ENCODE assay signal across 22 mouse cellular contexts in genomic region chr2:28396928-28397327, GRCm38 (mm10). TPM values are rescaled to one million over a fixed set of nuclear protein-coding genes. Genes with fewer than 3 reads are reported as not detected.
A peak's percentile ranks its signal among the peaks of the same experiment; 100 is the strongest.
DNase-seq lines count a peak whose midpoint lies in the region; ATAC-seq and TF ChIP-seq lines count a peak whose summit lies in the region.
"Had no signal": no experiment of that assay in that cellular context is flagged by ENCODE, and none has a peak within 500 bp of the region (broad histone marks: within the 10 kb centered on the region; RNA-seq: fewer than 3 reads in every experiment).

No protein-coding gene starts in this region.

- DNase-seq in forebrain, embryonic 10.5 days (ENCODE audit: extremely low spot score, low spot score): no peak
- no peak for DNase-seq in neural tube, embryonic 10.5 days (ENCODE audit: extremely low spot score, low spot score)
- no peak for DNase-seq in heart, adult 9 months (ENCODE audit: low spot score in 2 of 2)
- no peak for DNase-seq in lung, postnatal 0 days (ENCODE audit: low spot score)
- DNase-seq: B cell, adult 2 months; gastrocnemius, postnatal 10 days; kidney, postnatal 36 days; layer of hippocampus, postnatal 36 days; lung, adult 18-20 months; thymus, postnatal 14 days had no signal

- TF ChIP-seq CTCF in lung, postnatal 0 days (IDR thresholded peaks at IDR 0.05): no peak

- H3K4me2 ChIP-seq in forebrain, embryonic 15.5 days (replicated peaks): no peak overlapping the region
- H3K4me2 ChIP-seq in neural tube, embryonic 13.5 days: no peak overlapping the region
- no peak overlapping the region for H3K4me2 ChIP-seq in neural tube, embryonic 14.5 days (ENCODE audit: low read depth, low read length)
- H3K4me2 ChIP-seq in lung, postnatal 0 days (replicated peaks; ENCODE audit: low read depth, low read length): no peak overlapping the region
- H3K4me2 ChIP-seq: heart, embryonic 11.5 days; limb, embryonic 13.5 days; liver, embryonic 12.5 days had no signal

- no peaks in the 10 kb centered on the region for H3K9me3 ChIP-seq in forebrain, embryonic 15.5 days
- no peaks in the 10 kb centered on the region for H3K9me3 ChIP-seq in forebrain, embryonic 10.5 days
- no peaks in the 10 kb centered on the region for H3K9me3 ChIP-seq in neural tube, embryonic 13.5 days
- H3K9me3 ChIP-seq in neural tube, embryonic 14.5 days (ENCODE audit: control insufficient read depth, low read length): no peaks in the 10 kb centered on the region
- no peaks in the 10 kb centered on the region for H3K9me3 ChIP-seq in lung, postnatal 0 days (ENCODE audit: low read length)
- H3K9me3 ChIP-seq: G1E; limb, embryonic 13.5 days; liver, embryonic 12.5 days had no signal

- H3K36me3 ChIP-seq in forebrain, embryonic 15.5 days: no peaks in the 10 kb centered on the region
- no peaks in the 10 kb centered on the region for H3K36me3 ChIP-seq in forebrain, embryonic 10.5 days (replicated peaks)
- H3K36me3 ChIP-seq in neural tube, embryonic 13.5 days: no peaks in the 10 kb centered on the region
- H3K36me3 ChIP-seq in macrophage (ENCODE audit: inconsistent target): no peaks in the 10 kb centered on the region
- no peaks in the 10 kb centered on the region for H3K36me3 ChIP-seq in neural tube, embryonic 14.5 days (ENCODE audit: control insufficient read depth, insufficient read depth, low read length)
- H3K36me3 ChIP-seq in lung, postnatal 0 days (ENCODE audit: insufficient read depth, low read length): no peaks in the 10 kb centered on the region
- H3K36me3 ChIP-seq: G1E; limb, embryonic 13.5 days; liver, embryonic 12.5 days had no signal

- 0 out of 2 replicates have a peak overlapping the region, but pooled peaks have one; percentile 9 for H3K27ac ChIP-seq in forebrain, embryonic 15.5 days (replicated peaks)
- H3K27ac ChIP-seq in forebrain, embryonic 10.5 days: no peak overlapping the region
- peak overlapping the region; percentile 66 for H3K27ac ChIP-seq in neural tube, embryonic 13.5 days (replicated peaks)
- peak overlapping the region; percentile 65 for H3K27ac ChIP-seq in macrophage
- H3K27ac ChIP-seq in neural tube, embryonic 14.5 days (ENCODE audit: low read depth, low read length): 0 out of 2 replicates have a peak overlapping the region, but pooled peaks have one; percentile 16
- no peak overlapping the region for H3K27ac ChIP-seq in lung, postnatal 0 days (ENCODE audit: low read length)
- H3K27ac ChIP-seq: limb, embryonic 13.5 days; liver, embryonic 12.5 days had no signal

- H3K9ac ChIP-seq in forebrain, embryonic 15.5 days (replicated peaks): no peak overlapping the region
- H3K9ac ChIP-seq in neural tube, embryonic 13.5 days: no peak overlapping the region
- H3K9ac ChIP-seq in neural tube, embryonic 14.5 days (replicated peaks; ENCODE audit: low read depth, low read length): no peak overlapping the region
- H3K9ac ChIP-seq in lung, postnatal 0 days (replicated peaks; ENCODE audit: low read depth): no peak overlapping the region
- H3K9ac ChIP-seq: limb, embryonic 13.5 days; liver, embryonic 12.5 days had no signal

- WGBS in forebrain, embryonic 15.5 days: 48% methylated on average over 2 of the region's 2 CpGs
- 80% methylated on average over 2 of the region's 2 CpGs for WGBS in forebrain, embryonic 10.5 days
- 21% methylated on average over 2 of the region's 2 CpGs for WGBS in neural tube, embryonic 13.5 days
- WGBS in macrophage (ENCODE audit: missing documents): 73% methylated on average over 2 of the region's 2 CpGs
- WGBS in neural tube, embryonic 14.5 days: 9% methylated on average over 2 of the region's 2 CpGs
- 53% methylated on average over 2 of the region's 2 CpGs for WGBS in lung, postnatal 0 days

- ATAC-seq in forebrain, embryonic 15.5 days (replicated peaks): no peak
- no peak for ATAC-seq in neural tube, embryonic 13.5 days (ENCODE audit: low read depth)
- ATAC-seq in neural tube, embryonic 14.5 days (ENCODE audit: low read depth): no peak
- no peak for ATAC-seq in lung, postnatal 0 days
- ATAC-seq: intestine, embryonic 16.5 days; liver, embryonic 12.5 days; Patski had no signal

- no peaks in the 10 kb centered on the region for H3K79me2 ChIP-seq in macrophage (ENCODE audit: inconsistent target)

- H3K4me3 ChIP-seq in forebrain, embryonic 15.5 days: no peak overlapping the region
- H3K4me3 ChIP-seq in forebrain, embryonic 10.5 days: no peak overlapping the region
- H3K4me3 ChIP-seq in neural tube, embryonic 13.5 days: no peak overlapping the region
- H3K4me3 ChIP-seq in macrophage (ENCODE audit: inconsistent target): no peak overlapping the region
- H3K4me3 ChIP-seq in neural tube, embryonic 14.5 days (ENCODE audit: low read depth, low read length): no peak overlapping the region
- H3K4me3 ChIP-seq in lung, postnatal 0 days (ENCODE audit: low read depth, low read length): no peak overlapping the region
- H3K4me3 ChIP-seq: limb, embryonic 13.5 days; liver, embryonic 12.5 days; myocyte had no signal

- no peak for TF ChIP-seq EP300 in lung, postnatal 0 days (IDR thresholded peaks at IDR 0.05)

- peaks cover 10% of the 10 kb centered on the region; the same call in 1 of the 2 replicates for H3K4me1 ChIP-seq in forebrain, embryonic 15.5 days
- H3K4me1 ChIP-seq in forebrain, embryonic 10.5 days: peaks cover 7% of the 10 kb centered on the region
- H3K4me1 ChIP-seq in neural tube, embryonic 13.5 days (replicated peaks): peaks cover 28% of the 10 kb centered on the region
- H3K4me1 ChIP-seq in neural tube, embryonic 14.5 days (ENCODE audit: control insufficient read depth, insufficient read depth, low read length): peaks cover 10% of the 10 kb centered on the region
- no peaks in the 10 kb centered on the region for H3K4me1 ChIP-seq in lung, postnatal 0 days (ENCODE audit: insufficient read depth, low read depth, low read length)
- H3K4me1 ChIP-seq: liver, embryonic 12.5 days had no signal

- H3K27me3 ChIP-seq in forebrain, embryonic 15.5 days: no peaks in the 10 kb centered on the region
- H3K27me3 ChIP-seq in forebrain, embryonic 10.5 days (ENCODE audit: poor library complexity, severe bottlenecking): no peaks in the 10 kb centered on the region
- no peaks in the 10 kb centered on the region for H3K27me3 ChIP-seq in neural tube, embryonic 13.5 days
- H3K27me3 ChIP-seq in neural tube, embryonic 14.5 days (ENCODE audit: control insufficient read depth, insufficient read depth, low read length): no peaks in the 10 kb centered on the region
- H3K27me3 ChIP-seq in lung, postnatal 0 days (replicated peaks; ENCODE audit: insufficient read depth, low read length): no peaks in the 10 kb centered on the region
- H3K27me3 ChIP-seq: CH12.LX; limb, embryonic 13.5 days had no signal

RNA-seq across cellular contexts. Expression of gene Ppp1r26, which starts 49.7 kb away (rescaled TPM):
- polyA plus RNA-seq in forebrain, embryonic 15.5 days (2015; fragmentation: Nextera tagmentation; extraction: Ambion mirVana): 8.6 and 9.3 TPM in 2 replicates
- 5.8 and 6.1 TPM in 2 replicates for polyA plus RNA-seq in forebrain, embryonic 10.5 days (2016; fragmentation: Nextera tagmentation; extraction: Ambion mirVana)
- polyA plus RNA-seq in neural tube, embryonic 13.5 days (2015; fragmentation: Nextera tagmentation; extraction: Ambion mirVana): 10.3 and 11.1 TPM in 2 replicates
- 1 to 10 TPM in 3 of 26 experiments, under 1 TPM in 15, not detected in 8; 0.20 to 1.5 (median 0.57) TPM for total RNA-seq in macrophage (2018; cell fraction: chromatin; rRNA removed)
- total RNA-seq in macrophage (2018; cell fraction: cytosol; rRNA removed): under 1 TPM; 0.03 to 0.61 (median 0.17) TPM
- under 1 TPM in 24 of 26 experiments, not detected in 2; 0.12 to 0.72 (median 0.37) TPM for total RNA-seq in macrophage (2018; cell fraction: nucleus; rRNA removed)
- polyA plus RNA-seq in macrophage (2018): 0.14 to 0.25 TPM (median 0.14 TPM) in 3 replicates
- 14.1 and 15.9 TPM in 2 replicates for polyA plus RNA-seq in neural tube, embryonic 14.5 days (2014; fragmentation: Nextera tagmentation; extraction: Ambion mirVana)
- 1.6 and 2.4 TPM in 2 replicates for polyA plus RNA-seq in lung, postnatal 0 days (2015; fragmentation: Nextera tagmentation; extraction: Ambion mirVana)
- total RNA-seq: CH12.LX had no signal
- polyA plus RNA-seq: G1E, myocyte had no signal

Comparison
In these comparisons a context has a peak if more than half of its experiments do, and no peak if none do; other contexts are left out.
1. H3K27ac ChIP-seq: peak in forebrain, embryonic 15.5 days (single experiment), neural tube, embryonic 13.5 days (single experiment), macrophage (single experiment) and neural tube, embryonic 14.5 days (single experiment); none in forebrain, embryonic 10.5 days (single experiment) and lung, postnatal 0 days (single experiment).